Mouse (Mus musculus) ZHBTc4 (cell line): ENCODE measurements around the gene Thada.

Experiments
- DNase-seq: peaks from one replicate; pipeline ENCODE4 v3.0.0-alpha.2; 2011; ENCODE audit warnings: low read depth, low spot score

Gene Thada

GRCm38 (mm10) chr17:84348865-84349264, 117.1 kb downstream of the Thada start:
- DNase-seq = no peak

- no peak for DNase-seq
Observed at GRCm38 (mm10) chr17:84342299-84342817, 123.6 kb downstream of the Thada start.

GRCm38 (mm10) chr17:84341686-84342085, 124.3 kb downstream of the Thada start:
- DNase-seq = no peak

DNA sequence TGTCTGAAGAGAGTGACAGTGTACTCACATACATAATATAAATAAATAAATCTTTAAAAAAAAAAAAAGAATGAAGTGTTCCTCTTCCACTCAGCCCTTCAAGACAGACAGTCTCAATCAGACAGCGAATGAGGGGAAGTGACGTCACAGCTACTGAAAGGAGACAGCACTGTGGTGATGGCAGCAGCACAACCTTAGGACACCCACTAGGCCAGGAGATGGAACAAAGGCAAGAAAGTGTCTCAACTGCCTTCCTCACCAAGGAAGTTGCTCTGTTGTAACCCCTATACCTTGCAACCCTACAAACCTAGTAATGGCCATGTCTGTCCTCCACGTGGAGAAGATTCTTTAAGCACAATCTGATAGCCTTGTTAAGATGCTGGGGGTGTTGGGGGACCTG, 125.4 kb downstream of the Thada start:
- no peak for DNase-seq

- no peak for DNase-seq
Observed at GRCm38 (mm10) chr17:84335996-84336395, 130.0 kb downstream of the Thada start.

DNA sequence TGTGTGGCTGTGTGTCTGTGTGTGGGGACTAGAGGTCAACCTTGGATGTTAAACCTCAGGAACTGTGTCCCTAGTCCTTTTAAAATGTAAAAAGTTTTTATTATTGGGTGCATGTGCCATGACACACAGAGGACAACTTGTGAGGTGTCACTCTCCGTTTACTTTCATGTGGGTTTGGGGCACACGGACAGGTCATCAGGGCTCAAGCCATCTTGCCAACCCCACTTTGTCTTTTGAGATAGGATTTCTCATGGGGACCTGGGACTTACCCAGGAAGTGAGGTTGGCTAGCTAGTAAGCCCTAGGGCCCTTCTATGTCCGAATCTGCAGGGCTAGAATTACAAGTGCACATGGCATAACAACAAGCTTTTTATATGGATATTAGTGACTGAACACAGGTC, 130.9 kb downstream of the Thada start:
- no peak for DNase-seq

- DNase-seq = no peak
Observed at GRCm38 (mm10) chr17:84334241-84335014, 131.6 kb downstream of the Thada start.

GRCm38 (mm10) chr17:84332940-84333339, 133.1 kb downstream of the Thada start:
- no peak for DNase-seq

DNA sequence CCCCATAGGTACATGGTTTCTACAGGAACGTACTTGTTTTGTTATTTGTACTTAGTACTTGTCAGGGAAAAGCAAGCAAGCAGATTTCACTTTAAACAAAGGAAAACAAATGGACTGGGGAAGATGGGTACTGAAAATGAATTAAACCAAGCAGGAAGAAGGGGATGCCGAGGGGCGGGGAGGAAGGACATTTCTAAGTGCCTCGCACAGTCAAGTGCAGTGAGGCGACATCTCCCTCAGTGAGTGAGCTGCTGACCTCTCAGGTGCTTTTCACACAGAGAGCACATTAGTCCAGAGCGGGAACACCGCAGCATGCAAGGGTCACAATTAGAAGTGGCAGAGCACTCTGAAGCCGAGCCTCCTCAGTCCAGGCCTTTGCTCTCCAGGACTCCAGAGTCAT, 135.0 kb downstream of the Thada start:
- DNase-seq = no peak

DNA sequence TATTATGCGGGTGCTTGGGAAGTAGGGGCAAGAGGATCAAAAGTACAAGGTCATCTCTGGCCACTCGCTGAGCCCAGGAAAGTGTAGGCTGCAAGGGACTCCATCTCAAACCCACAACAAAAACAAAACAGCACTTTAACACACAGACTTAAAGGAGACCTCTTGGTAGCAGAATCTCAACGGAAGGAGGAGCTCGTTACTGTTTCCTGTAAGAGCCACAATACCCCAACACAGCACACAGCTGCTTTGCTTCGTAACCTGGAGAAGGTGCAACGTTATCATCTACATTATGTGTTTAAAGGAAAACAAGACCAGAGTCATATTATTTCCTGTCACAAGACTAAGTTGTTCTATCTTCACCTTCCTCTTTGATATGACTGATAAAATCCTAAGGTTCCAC, 135.5 kb downstream of the Thada start:
- no peak for DNase-seq

DNA sequence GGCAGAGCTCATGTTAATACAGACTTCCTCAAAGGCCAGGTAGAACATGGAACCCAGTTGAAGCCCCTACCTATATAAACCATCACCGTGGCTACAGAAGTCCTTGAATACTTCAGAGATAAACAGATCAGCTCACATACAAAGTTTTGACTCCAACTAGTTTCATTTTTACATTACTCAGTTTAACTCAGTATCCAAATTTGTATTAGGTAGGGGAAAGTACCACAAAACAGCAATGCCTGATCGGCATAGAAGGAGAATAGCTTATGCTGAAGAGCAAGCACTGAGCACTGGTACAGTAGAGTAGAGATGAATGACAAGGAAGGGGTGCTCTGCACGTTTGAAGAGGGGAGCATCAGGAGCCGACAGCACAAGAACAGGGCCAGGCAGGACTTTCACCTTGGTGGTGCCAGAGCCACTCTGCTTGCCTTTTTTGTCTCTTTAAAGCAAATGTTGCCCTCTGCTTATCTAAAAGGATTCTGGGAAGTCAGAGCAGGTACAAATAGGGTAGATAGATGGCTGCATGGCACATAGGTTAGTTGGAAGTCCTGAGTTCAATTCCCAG, 136.0 kb downstream of the Thada start:
- DNase-seq = no peak

DNA sequence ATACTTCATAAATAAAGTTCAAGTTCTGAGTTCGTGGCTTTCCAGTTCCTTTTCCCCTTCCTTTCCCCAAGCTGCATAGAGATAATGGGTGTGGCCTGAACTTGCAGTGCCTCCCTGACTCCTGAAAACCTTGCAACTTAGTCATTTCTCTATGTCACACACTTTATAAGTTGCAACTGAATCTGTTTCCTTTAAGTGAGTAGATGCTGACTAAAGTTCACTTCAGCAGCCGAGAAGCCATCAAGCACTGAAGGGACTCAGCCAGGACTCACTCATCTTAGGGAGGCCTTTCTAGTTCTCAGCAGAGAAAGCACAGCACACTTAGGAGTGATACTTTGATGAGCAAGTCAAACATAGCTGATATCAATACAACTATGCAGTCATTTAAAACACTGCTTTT, 137.5 kb downstream of the Thada start:
- DNase-seq = no peak

DNA sequence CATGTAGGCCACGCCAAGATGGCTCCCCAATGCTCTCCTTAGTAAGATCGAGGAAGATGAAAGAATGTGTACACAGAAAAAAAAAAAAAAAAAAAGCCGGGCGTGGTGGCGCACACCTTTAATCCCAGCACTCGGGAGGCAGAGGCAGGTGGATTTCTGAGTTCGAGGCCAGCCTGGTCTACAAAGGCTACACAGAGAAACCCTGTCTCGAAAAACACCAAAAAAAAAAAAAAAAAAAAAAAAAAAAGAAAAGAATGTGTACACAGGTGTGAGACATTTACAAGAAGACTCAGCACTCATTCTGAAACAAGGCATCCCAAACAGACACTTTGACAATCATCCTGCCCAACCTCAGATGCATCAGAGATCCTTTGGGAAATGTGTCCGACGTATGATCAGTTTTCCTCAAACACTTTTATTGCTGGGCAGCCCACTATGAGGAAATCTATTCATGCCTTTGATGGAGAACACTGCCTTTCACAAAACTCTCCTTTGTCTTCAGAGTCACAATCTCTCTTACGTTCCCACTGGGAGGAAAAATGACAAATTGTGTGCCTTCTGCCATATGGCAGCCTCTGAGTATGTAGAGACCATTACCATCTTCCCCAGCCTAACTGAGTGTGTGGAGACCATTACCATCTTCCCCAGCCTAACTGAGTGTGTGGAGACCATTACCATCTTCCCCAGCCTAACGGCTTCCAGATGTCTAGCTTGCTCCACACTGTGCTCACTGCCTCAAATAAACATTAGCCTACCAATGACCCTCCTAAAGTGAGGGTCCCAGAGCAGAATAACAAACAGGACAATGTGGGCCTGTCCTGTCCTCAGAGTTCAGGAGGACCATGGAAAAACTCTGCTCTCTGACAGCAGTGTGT, 138.7 kb downstream of the Thada start:
- DNase-seq = no peak

GRCm38 (mm10) chr17:84322176-84322575, 143.8 kb downstream of the Thada start:
- DNase-seq = no peak

- no peak for DNase-seq
Observed at GRCm38 (mm10) chr17:84321351-84321750, 144.7 kb downstream of the Thada start.

DNA sequence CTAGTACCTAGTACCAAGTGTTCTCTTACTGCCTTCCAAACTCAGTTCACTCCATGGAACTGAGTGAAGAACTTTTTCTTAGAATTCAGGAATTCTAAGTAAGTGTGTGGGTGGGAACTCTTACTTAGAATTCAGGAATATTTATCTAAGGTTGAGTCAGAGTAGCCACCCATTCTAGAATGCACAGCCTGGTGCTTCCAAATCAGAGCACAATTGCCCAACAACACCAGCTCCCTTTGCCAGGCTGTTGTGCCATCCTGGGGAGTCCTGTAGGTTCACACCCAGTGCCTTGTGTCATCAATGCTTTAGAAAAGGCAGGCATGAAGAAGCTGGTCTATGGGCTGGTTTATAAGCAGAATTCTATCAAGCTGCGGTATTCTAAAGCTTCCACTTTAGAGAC, 145.4 kb downstream of the Thada start:
- DNase-seq = no peak

DNA sequence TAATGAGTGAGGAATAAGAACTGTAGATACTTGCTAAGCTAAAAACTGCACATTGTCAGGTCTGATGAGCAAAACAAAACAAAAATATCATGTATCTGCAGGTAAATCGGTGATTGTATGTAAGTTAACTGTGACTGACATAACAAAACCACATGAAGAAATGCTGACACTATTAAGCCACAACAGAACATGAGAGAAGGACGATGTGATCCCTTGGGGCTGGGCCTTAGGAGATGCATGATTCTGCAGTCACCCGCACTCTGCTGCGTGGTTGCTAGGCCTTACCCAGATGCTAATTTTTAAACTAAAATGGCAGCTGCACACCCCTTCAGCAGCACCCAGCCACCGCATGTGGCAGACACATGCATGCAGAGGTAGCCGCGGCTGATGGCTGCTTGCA, 151.7 kb downstream of the Thada start:
- no peak for DNase-seq

GRCm38 (mm10) chr17:84313494-84313893, 152.5 kb downstream of the Thada start:
- peak; percentile 28 for DNase-seq

DNA sequence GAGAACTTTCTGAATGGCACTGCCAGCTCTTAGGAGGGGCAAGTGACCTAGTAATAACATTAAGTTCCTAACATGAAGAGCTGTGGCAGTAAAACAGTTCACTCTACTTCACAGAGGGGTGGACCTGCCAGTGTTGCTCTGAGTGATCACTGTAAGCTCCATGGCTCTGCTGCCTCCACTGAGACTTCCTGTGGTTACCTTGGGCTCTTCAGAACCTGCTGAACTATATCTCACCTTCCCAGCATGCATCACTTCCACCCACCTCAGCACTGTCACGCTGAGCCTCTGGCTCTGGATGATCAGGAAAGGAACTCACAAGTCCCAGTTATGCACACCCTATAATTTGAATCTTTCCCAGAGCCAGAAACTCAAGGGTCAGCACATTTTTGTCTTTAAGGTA, 159.9 kb downstream of the Thada start:
- DNase-seq = no peak

GRCm38 (mm10) chr17:84305074-84305473, 160.9 kb downstream of the Thada start:
- no peak for DNase-seq

DNA sequence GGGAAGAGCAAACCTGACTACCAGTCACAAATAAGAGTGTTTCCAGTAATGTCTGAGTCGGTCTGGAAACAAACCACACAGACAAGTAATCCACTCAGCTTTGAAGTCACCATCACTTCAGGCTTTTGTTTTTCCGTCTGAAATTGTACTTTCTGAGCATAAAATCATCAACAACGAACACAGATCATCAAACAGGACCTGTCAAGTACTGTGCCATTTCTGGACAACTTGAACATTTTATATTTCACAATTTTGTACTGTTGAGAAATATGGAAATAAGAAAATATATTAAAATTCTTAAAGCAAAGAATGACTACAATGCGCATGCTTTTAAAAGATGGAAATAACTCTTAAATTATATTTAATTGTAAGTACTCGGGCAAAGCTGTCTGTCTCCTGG, 161.9 kb downstream of the Thada start:
- no peak for DNase-seq

- no peak for DNase-seq
Observed at GRCm38 (mm10) chr17:84297976-84298375, 168.0 kb downstream of the Thada start.
